Mouse (Mus musculus): Measurements from ENCODE around the gene Ccl26. TPM values are rescaled to one million over a fixed set of nuclear protein-coding genes. Genes with fewer than 3 reads are reported as not detected.
A peak's percentile ranks its signal among the peaks of the same experiment; 100 is the strongest.

Gene Ccl26
- total RNA-seq, 2 experiments from 2014 or later, result not detected

DNA sequence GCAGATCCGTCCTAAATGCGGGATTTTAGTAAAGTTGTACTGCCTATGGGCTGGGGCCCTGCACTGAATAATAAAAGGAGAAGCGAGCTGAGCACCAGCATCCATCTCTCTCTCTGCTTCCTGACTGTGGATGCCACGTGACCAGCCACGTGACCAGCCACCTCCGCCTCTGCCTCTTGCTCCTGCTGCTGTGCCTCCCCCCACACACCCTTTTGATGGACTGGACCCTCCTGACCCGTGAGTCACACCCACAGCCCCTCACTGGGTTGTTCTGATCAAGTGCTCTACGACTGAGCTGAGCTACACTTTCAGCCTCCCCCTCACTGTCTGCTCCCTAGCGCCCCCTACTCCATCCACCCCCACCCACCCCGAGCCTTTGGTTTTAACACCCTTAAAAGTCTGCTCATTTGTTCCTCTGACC, 25.6 kb downstream of the Ccl26 start:
- DNase-seq, result no peak

DNA sequence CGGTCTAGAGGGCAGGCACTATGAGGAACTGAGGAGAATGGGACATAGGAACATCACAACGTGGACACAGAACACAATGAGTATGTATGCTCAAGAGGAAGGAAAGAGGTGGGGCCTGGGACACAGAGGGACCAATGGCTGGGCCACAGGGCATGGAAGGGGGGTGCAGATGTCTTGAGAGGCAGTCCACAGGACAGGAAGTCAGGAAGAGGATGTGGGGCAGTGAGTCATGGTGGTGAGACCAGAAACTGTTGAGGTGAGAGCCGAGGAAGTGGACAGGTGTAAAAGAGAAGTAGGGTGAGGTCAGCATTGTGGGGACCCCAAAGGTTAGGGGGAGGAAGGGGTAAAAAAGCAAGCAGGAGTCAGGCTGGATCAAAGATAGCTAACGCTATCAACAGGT, 26.0 kb downstream of the Ccl26 start:
- DNase-seq, result peak; percentile 42

DNA sequence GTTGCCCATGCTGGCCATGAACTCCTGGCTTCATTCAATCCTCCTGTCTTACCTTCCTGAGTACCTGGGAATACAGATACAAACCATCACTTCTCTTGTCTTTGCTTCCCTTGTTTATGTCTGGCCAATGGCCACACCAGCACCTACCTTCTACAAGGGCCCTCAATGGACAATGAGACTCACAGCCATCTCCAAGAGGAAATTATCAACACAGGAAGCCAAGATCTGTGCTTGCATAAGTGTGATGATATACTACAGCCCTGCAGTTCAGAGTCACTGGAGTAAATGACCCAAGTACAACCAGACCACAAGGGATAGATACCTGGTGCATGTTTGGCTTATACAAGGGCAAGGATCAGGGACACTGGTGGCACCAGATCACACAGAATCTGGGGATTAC, 27.5 kb downstream of the Ccl26 start:
- DNase-seq, result no peak

DNA sequence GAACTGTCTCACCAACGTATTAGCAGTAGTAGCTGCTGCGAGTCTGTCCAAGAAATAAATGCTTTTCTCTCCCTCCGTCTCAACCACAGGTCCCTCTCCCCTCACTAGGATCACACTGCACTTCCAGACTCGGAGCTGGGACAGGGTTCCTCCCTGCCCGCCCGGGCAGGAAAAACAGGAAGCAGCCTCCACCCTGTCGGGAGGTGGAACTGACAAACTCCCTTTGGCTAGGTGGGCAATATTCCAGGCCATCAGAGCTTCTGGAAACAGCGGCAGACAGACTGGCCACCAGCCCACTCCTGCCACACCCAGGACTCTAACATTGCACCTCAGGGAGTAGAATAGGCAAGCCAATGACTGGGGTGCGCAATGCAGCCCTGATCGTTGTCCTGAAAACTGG, 29.9 kb downstream of the Ccl26 start:
- DNase-seq, result peak; percentile 75

DNA sequence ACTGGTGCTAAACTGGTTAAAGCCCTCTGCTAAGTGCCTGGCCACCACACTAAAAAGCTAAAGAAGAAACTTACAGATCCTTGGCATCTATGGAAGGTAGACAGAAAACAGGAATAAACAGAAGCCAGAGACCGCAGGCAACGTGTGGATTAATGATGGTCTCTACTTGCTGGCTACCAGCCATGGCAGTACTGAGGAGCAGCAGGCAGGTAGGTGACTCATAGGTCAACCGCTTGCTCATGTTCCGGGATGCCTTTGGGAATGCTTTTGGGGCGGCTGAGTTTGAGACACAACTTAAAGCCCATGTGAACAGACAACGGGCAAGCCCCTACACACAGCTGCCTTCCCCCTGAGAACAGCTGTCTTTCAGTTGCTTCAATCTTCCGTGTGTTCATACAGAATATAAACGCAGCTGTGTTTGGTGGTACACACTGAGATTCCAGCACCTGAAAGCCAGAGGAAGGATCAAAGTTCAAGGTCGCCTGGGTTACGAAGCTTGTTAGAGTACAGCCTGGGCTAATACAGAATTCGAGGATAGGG, 32.0 kb downstream of the Ccl26 start:
- DNase-seq, result no peak

DNA sequence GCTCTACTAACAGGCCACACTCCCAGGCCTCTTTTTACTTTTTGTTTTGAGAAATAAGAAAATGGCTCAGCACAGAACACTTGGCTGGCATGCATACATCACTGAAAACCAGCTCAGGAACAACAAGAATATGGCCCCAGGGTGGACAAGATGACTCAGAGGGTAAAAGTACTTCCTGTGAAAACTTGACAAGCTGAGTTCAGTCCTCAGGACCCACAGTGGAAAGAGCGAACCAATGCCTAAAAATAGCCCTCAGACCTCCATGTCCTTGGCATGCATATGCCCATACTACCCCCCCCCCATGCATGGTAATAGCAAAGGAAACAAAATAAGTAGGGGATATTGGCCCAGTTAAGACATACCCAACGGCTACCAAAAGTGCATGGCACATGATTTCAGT, 33.4 kb downstream of the Ccl26 start:
- DNase-seq, result no peak

DNA sequence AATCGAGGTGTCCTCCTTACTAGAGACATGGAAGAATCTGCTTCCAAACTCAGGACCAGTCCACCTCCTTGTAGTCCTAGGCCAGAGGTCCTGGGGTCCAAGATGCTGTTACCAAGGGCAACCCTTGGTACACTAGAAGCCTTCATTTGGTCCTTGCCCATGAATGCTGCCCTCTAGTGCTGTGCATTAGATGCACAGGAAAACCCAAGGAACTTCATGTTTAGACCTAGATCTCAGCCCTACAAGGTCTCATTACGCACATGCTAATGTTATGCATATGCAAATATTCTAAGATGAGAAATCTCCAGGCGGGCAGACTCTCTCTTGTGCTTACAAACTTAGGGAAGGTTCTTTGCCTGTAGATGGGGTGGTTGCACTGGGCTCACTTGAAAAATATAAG, 34.1 kb downstream of the Ccl26 start:
- DNase-seq, result no peak

DNA sequence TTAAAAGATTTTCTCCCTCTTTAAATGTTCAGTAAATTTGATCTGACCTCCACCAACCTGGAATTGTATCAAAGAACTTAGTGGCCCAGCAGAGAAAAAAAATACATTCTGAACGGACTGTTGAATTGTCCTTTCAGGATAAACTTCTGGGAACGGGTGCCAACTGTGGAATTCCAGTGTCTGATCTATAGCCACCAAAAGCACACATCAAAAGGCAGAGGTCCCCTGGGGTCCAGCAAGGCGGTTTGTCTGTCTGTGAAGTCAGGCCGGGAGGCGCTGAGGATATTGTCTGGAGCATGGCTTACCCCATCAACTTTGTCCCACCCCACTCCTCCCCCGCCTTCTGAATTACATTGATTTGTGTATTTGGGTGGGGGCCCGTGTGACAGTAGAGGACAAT, 35.4 kb downstream of the Ccl26 start:
- no peak for DNase-seq

DNA sequence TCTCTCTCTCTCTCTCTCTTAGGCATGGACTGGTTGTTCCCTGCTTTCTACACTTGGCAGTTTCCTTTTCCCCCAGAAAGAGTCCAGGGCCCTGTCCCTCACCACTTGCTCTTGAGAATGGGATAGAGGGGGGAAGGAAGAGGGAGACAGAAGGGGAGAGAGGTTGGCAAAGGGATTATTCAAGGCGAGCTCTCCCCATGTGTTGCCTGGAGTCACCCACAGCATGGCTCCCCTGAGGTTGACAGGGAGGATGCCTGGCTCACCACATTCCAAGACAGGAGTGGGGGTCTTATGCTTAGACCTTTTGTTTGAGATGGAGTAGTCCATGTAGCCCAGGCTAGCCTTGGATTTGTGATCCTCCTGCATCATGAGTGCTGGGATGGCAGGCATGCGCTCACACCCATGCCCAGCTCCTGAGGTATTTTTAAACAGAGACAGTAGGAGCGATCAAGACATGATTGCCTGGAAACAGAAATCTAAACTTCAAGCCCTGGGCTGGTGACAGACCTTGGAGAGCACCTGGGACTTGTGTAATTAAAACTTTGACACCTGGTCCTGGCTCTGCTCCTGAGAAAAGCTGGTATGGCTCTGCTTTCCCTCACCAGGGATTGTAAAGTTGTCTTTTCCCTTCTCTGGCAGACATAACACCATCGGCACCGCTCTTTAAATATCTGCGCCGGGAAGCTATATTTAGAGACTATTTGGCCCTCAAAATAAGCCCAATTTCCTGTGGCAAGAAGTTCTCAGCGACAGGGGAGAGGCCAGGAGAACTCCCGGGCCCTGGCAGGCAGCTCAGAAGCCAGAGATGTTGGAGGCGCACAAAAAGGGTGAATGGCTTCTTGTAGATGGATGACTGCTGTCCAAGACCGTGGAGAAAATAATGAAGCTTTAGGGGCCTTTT, 38.5 kb downstream of the Ccl26 start:
- DNase-seq, result peak; percentile 43

DNA sequence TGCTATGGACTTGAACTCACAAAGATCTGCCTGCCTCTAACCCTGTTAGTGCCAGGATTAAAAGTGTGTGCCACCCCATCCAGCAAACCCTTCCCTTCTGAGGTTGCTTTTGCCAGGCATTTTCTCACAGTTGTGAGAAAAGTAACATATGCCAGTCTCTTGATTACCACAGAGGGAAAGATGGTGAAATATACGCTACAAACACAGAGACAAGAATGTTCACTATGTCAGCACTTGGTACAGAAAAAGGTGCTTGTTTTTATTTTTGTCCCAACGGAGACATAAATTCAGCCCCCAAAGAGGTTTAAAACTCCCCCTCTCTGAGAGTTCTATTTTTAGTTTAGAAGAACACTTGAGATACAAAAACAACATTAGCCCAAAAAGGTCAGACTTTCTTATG, 39.3 kb downstream of the Ccl26 start:
- DNase-seq, result no peak

DNA sequence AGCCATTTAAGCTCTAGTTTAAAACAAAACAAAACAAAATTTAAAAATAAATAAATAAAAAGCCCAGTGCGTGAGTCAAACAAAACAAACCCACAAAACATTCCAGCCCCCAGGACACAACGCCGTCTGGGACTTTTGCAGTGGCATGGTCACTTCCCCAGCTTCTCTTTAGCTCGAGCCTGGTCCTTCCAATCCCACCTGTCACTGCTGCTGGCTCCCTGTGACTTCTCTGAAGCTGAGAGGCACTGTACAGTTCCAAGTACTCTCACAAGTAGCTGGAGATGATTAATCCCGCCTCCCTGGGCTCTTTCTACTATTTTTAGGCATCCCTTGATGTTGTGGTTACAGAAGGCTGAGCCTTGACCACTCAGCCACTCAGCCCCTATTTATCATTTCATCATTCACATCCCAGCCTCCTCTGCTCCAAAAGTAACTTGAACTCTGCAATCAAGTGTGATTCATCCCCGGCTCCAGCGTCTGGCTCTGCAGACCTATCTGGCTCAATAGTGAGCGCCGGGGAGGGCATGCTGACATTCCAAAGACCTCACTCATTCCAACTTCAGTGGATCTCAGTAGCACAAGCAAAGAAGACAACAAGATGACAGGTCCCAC, 41.2 kb downstream of the Ccl26 start:
- DNase-seq, result peak; percentile 33

DNA sequence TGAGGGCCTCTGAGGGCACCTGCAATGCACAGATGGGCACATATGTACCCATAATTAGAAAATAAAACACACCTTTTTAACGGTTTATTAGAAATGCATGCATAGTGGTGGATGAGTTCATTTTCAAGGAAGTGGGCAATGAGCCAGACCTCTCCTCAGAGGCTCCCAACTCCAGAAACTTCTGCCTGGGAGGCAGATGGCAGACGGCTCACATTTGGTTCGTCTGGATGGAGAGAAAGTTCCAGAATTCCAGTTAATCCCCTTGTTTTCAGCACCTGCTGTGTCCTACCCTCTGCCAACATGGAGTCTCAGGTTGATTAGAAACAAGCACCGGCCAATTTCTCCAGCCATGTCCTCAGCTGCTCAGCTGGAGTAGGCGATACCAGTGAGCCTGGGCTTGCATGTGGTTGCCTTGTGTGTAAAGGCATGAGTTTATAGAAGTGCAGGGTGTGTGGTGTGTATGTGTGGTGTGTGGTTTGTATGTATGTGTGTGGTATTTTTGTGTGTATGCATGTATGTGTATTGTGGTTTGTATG, 46.0 kb downstream of the Ccl26 start:
- no peak for DNase-seq

DNA sequence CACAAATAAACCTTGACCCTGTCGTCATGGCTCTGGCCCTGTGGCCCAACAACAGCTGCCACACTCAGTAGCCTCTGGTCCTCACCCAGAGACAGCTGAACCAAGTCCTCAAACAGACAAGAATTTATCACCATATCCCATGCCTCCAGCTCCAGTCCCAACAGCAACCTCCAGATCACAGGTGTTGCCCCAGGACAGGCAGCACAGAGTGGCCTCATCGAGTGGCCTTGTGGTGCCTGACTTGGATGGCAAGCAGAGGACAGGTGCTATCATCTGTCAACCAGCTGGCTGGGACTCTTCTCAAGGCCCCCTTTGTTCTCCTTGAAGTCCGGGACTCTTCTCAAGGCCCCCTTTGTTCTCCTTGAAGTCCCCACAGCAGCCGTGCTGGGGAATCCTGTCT, 50.2 kb downstream of the Ccl26 start:
- no peak for DNase-seq

DNA sequence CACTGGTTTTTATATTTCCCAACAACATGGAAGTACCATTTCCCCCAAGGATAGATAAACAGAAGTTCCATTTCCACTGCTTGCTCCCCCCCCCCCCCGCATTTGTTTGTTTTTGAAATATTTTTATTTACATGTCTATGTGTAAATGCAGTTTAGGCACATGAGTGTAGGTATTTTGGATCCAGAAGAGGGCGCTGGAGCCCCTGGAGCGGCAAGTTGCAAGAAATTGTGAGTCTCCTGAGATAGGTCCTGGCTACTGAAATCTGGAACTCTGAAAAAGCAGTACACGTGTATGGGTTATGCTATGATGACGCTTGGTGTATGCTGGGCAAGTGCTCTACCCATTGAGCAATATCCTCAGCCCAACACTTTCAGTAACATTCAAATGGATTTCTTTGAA, 52.3 kb downstream of the Ccl26 start:
- no peak for DNase-seq

Other genes starting within 250 kb of the Ccl26 start
- under 1 TPM; 0.69 to 0.74 TPM for gene Fkbp6, start 213.5 kb downstream of the Ccl26 start, total RNA-seq (2021)
- not detected for gene Trim50, start 210.3 kb downstream of the Ccl26 start, total RNA-seq (2021)
- 10 to 100 TPM; 14.5 to 15.1 TPM for gene Nsun5, start 193.6 kb downstream of the Ccl26 start, total RNA-seq (2021)
- gene Pom121, start 169.0 kb downstream of the Ccl26 start, total RNA-seq (2021), result 10 to 100 TPM; 31.9 to 32.1 TPM
- 10 to 100 TPM; 40.7 to 43.9 TPM for gene Hip1, start 18.4 kb downstream of the Ccl26 start, total RNA-seq (2021)
- under 1 TPM; 0.29 to 0.52 TPM for gene Ccl24, start 9.5 kb upstream of the Ccl26 start, total RNA-seq (2021)
- gene Rhbdd2, start 69.0 kb upstream of the Ccl26 start, total RNA-seq (2021), result 10 to 100 TPM; 20.6 to 22.7 TPM
- gene Por, start 106.5 kb upstream of the Ccl26 start, total RNA-seq (2021), result 10 to 100 TPM; 54.0 to 55.5 TPM
- 10 to 100 TPM; 14.4 to 16.7 TPM for gene Tmem120a, start 180.9 kb upstream of the Ccl26 start, total RNA-seq (2021)
- gene Styxl1, start 214.8 kb upstream of the Ccl26 start, total RNA-seq (2021), result not detected
- 1,000 to 10,000 TPM; 1,387 to 1,444 TPM for gene Mdh2, start 214.9 kb upstream of the Ccl26 start, total RNA-seq (2021)
- gene Srrm3, start 243.3 kb upstream of the Ccl26 start, total RNA-seq (2021), result under 1 TPM; 0.12 to 0.20 TPM

All from heart, postnatal 4 days (tissue).